Comparison of ENCODE assay signal across 8 mouse cellular contexts in the genomic region with DNA sequence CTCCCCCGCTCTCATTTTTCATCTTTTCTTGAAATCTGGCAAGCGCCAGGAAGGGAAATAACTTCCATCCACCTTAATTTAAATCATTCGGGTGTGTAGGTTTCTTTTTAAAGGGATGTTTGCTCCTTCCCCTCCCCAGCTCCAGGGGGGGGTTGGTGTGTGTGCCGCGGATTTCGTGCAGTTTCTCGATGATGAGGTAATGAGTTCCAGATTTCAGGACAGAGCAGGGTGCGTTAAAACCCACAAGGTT. TPM values are rescaled to one million over a fixed set of nuclear protein-coding genes. Genes with fewer than 3 reads are reported as not detected.
DNase-seq lines count a peak whose midpoint lies in the region; ATAC-seq and TF ChIP-seq lines count a peak whose summit lies in the region.

No protein-coding gene starts in this region.

- H3K4me2 ChIP-seq in heart, embryonic 13.5 days: peak overlapping the region; percentile 84
- H3K4me2 ChIP-seq in forebrain, embryonic 14.5 days (ENCODE audit: low read length): peak overlapping the region; percentile 84
- H3K4me2 ChIP-seq in liver, postnatal 0 days (ENCODE audit: low read depth, low read length): peak overlapping the region; percentile 87

- peak overlapping the region; percentile 89 for H3K4me3 ChIP-seq in heart, embryonic 13.5 days
- H3K4me3 ChIP-seq in ES-E14 (ENCODE audit: insufficient read depth in 1 of 2, low read depth in 1 of 2, low read length in 2 of 2, poor library complexity in 1 of 2, severe bottlenecking in 1 of 2): peak overlapping the region; percentile 90 to 91
- peak overlapping the region; percentile 59 for H3K4me3 ChIP-seq in forebrain, embryonic 14.5 days (ENCODE audit: low read depth, low read length)
- H3K4me3 ChIP-seq in liver, postnatal 0 days (ENCODE audit: low read depth, low read length): peak overlapping the region; percentile 85

- peak overlapping the region; percentile 99 for H3K27ac ChIP-seq in heart, embryonic 13.5 days (replicated peaks)
- H3K27ac ChIP-seq in ES-E14 (ENCODE audit: insufficient read depth, low read depth, low read length, poor library complexity, severe bottlenecking): peak overlapping the region; percentile 87; the same call in 1 of the 2 replicates
- H3K27ac ChIP-seq in forebrain, embryonic 14.5 days (ENCODE audit: low read depth, low read length): peak overlapping the region; percentile 94
- H3K27ac ChIP-seq in liver, postnatal 0 days (ENCODE audit: low read depth): peak overlapping the region; percentile 99

- TF ChIP-seq CTCF in liver, postnatal 0 days (IDR thresholded peaks at IDR 0.05; ENCODE audit: low read depth): no peak

- no peak for ATAC-seq in heart, embryonic 13.5 days (ENCODE audit: extremely low read depth, insufficient number of reproducible peaks, low FRiP score, low TSS enrichment)
- no peak for ATAC-seq in forebrain, embryonic 14.5 days
- peak; percentile 4; the same call in 1 of the 2 replicates for ATAC-seq in liver, postnatal 0 days

- H3K9ac ChIP-seq in heart, embryonic 13.5 days: peak overlapping the region; percentile 92
- H3K9ac ChIP-seq in ES-E14 (ENCODE audit: insufficient read depth, low read depth, low read length, poor library complexity, severe bottlenecking): peak overlapping the region; percentile 90
- peak overlapping the region; percentile 88 for H3K9ac ChIP-seq in forebrain, embryonic 14.5 days (ENCODE audit: low read length)
- peak overlapping the region; percentile 94 for H3K9ac ChIP-seq in liver, postnatal 0 days (replicated peaks)

- peaks cover 19% of the 10 kb centered on the region for H3K36me3 ChIP-seq in heart, embryonic 13.5 days
- H3K36me3 ChIP-seq in ES-E14 (ENCODE audit: control insufficient read depth, insufficient read depth, low read length, poor library complexity, severe bottlenecking): peaks cover 7% of the 10 kb centered on the region
- H3K36me3 ChIP-seq in forebrain, embryonic 14.5 days (ENCODE audit: control insufficient read depth, insufficient read depth, low read length): peaks cover 6% of the 10 kb centered on the region; the same call in 1 of the 2 replicates
- H3K36me3 ChIP-seq in liver, postnatal 0 days (replicated peaks; ENCODE audit: insufficient read depth, low read length): peaks cover 3% of the 10 kb centered on the region; the same call in 1 of the 2 replicates

- WGBS in heart, embryonic 13.5 days: 0% methylated on average over 8 of the region's 8 CpGs
- 2% methylated on average over 8 of the region's 8 CpGs for WGBS in forebrain, embryonic 14.5 days
- 0% methylated on average over 8 of the region's 8 CpGs for WGBS in liver, postnatal 0 days (ENCODE audit: insufficient replicate concordance)

- no peak for DNase-seq in heart, postnatal 25 days (ENCODE audit: low spot score)
- DNase-seq in ES-E14 (ENCODE audit: low read depth, low spot score) (no peak), MN1 (ENCODE audit: low spot score) (no peak)
- DNase-seq in forebrain, embryonic 14.5 days (ENCODE audit: low spot score): peak; percentile 63
- DNase-seq in liver, postnatal 0 days: no peak
- no peak for DNase-seq in adrenal gland, adult 8-10 months
- DNase-seq in adrenal gland, postnatal 36 days: no peak

- in situ Hi-C loops in ES-E14 (cut with MboI; ENCODE audit: low sequenced_read_pairs in 2 of 2, unreplicated experiment in 2 of 2): no loop called here

- TF ChIP-seq EP300 in liver, postnatal 0 days (IDR thresholded peaks at IDR 0.05; ENCODE audit: low read depth): no peak

- H3K9me3 ChIP-seq in heart, embryonic 13.5 days: no peaks in the 10 kb centered on the region
- no peaks in the 10 kb centered on the region for H3K9me3 ChIP-seq in ES-E14 (ENCODE audit: control insufficient read depth, insufficient read depth, low read depth, low read length)
- H3K9me3 ChIP-seq in forebrain, embryonic 14.5 days (replicated peaks; ENCODE audit: control insufficient read depth, low read length): no peaks in the 10 kb centered on the region
- H3K9me3 ChIP-seq in liver, postnatal 0 days (ENCODE audit: low read length): no peaks in the 10 kb centered on the region

- no peaks in the 10 kb centered on the region for H3K27me3 ChIP-seq in heart, embryonic 13.5 days (replicated peaks)
- peaks cover 5% of the 10 kb centered on the region; the same call in 1 of the 2 replicates for H3K27me3 ChIP-seq in forebrain, embryonic 14.5 days (replicated peaks; ENCODE audit: control insufficient read depth, insufficient read depth, low read length)
- H3K27me3 ChIP-seq in liver, postnatal 0 days (ENCODE audit: insufficient read depth, low read length): no peaks in the 10 kb centered on the region

- intact Hi-C loops in heart, postnatal 25 days (cut with DNase I): loop anchor here (1.0 to 5.0 kb wide), 7 partner anchors 17 to 438 kb away; no protein-coding TSS in a partner anchor

- H3K4me1 ChIP-seq in heart, embryonic 13.5 days: peaks cover 42% of the 10 kb centered on the region
- peaks cover 2 to 13% of the 10 kb centered on the region in 2 experiments; a peak in 3 of 4 replicates for H3K4me1 ChIP-seq in ES-E14 (ENCODE audit: control insufficient read depth in 2 of 2, insufficient read depth in 2 of 2, low read length in 2 of 2, poor library complexity in 1 of 2)
- peaks cover 17% of the 10 kb centered on the region for H3K4me1 ChIP-seq in forebrain, embryonic 14.5 days (ENCODE audit: control insufficient read depth, insufficient read depth, low read length)
- peaks cover 28% of the 10 kb centered on the region for H3K4me1 ChIP-seq in liver, postnatal 0 days (ENCODE audit: insufficient read depth)

TF ChIP-seq in ES-E14, 5 proteins besides CTCF, POLR2A, EP300 and RAD21:
- TF ChIP-seq ZC3H11A (IDR thresholded peaks at IDR 0.05; ENCODE audit: borderline replicate concordance, low read depth, low read length) (no peak), MAFK (IDR thresholded peaks at IDR 0.05; ENCODE audit: insufficient read depth, low read depth, low read length) (no peak), ZNF384 (IDR thresholded peaks at IDR 0.05; ENCODE audit: low read depth, low read length) (no peak), HCFC1 (IDR thresholded peaks at IDR 0.05; ENCODE audit: borderline replicate concordance, insufficient read depth, low read length) (no peak), CHD2 (IDR thresholded peaks at IDR 0.05; ENCODE audit: low read depth, low read length) (no peak)

RNA-seq across cellular contexts. Expression of a gene that starts 2.0 kb away (rescaled TPM):
- polyA plus RNA-seq in heart, embryonic 13.5 days (2015; fragmentation: Nextera tagmentation; extraction: Ambion mirVana): 89.3 and 96.2 TPM in 2 replicates
- total RNA-seq in heart, postnatal 25 days (2021): 100 to 1,000 TPM in 1 of 2 experiments, 10 to 100 TPM in 1; 96.9 to 110 TPM
- 19.4 and 19.8 TPM in 2 replicates for total RNA-seq in ES-E14 (2012; rRNA removed)
- 39.7 and 45.5 TPM in 2 replicates for polyA plus RNA-seq in forebrain, embryonic 14.5 days (2014; fragmentation: Nextera tagmentation; extraction: Ambion mirVana)
- polyA plus RNA-seq in liver, postnatal 0 days (2015; fragmentation: Nextera tagmentation; extraction: Ambion mirVana): 42.0 and 45.7 TPM in 2 replicates
- 100 to 1,000 TPM; 257 to 328 (median 289) TPM for total RNA-seq in adrenal gland, adult 8-10 months (2022)
- total RNA-seq in adrenal gland, postnatal 36 days (2021): 100 to 1,000 TPM; 230 to 283 TPM
